Mouse (Mus musculus): ENCODE data around the gene Ddx5.

GRCm38 (mm10) chr11:106785043-106785442 is 3.9 kb downstream of the Ddx5 start:
- TF ChIP-seq CTCF (IDR thresholded peaks at IDR 0.05; ENCODE audit: control insufficient read depth, insufficient read depth, insufficient replicate concordance, low read depth, low read length) (no peak), POLR2A (IDR thresholded peaks at IDR 0.05; ENCODE audit: control insufficient read depth, low read depth, low read length) (no peak)

Data from testis, adult 2 months (tissue).